Mouse (Mus musculus) T-cell, adult 2 months (primary cell): ENCODE measurements around the gene Ankzf1.
"Not testable (repeated sequence)": the region's sequence is repeated elsewhere in the genome, so short reads cannot be mapped to it uniquely, and the experiment has no call there.

Experiments
- DNase-seq: peaks from one replicate; pipeline ENCODE4 v3.0.0; 2022; ENCODE audit warnings: low spot score

Ankzf1 gene

DNA sequence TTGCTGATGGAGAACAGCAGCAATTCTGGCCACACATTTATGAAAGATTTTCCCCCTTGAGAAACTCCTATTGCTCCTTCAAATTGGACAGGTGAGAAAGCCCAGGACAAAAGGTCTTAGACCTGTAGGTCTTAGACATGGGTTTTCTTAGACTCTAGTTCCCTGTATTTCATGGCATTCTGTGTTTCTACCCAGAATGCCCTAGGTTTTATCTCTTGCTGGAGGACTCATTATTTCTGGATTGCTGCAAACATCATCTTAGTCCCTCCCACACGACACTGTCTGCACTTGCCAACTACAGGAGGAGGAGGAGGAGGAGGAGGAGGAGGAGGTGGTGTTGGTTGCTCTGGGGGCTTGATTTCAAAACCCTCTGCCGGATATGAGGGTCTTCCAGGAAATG is 34.2 kb downstream of the Ankzf1 start:
- DNase-seq = no peak

DNA sequence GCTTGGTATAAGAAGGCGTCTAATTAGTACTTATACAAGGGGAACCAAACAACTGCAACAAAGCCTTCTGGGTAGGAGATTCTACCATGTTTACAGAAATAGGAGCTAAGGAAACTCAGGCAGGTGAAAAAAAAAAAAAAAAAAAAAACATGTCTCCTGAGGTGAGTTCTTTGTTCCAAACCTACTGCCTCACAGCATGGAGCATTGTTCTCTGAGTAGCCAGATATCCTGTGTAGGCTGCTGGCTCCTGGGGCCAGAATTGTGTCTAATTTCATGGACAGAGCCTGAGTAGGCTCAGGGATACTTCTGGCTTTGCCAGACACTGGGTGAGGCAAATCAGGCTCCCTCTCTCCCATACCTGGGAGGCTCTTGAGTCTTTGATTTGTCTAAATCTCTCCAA is 35.7 kb downstream of the Ankzf1 start:
- no peak for DNase-seq

DNA sequence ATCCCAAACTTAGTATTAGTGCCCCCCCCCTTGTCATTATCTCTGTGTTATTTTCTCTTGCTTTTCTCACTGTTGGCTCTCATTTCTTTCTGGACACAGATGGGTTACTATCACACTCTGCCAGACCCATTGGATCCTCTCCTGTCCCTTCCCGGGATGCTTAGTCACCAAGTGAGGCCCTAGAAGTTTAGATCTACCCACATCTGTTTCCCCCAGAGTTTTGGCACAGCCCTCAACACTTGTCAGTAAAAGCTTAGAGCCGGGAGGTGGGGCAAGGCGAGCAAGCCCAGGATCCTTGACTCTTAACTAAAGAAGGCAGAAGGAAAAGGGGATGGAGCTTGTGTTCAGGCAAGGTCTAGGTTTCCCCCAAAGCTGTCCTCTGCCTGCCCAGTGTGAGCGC is 37.2 kb downstream of the Ankzf1 start:
- no peak for DNase-seq

DNA sequence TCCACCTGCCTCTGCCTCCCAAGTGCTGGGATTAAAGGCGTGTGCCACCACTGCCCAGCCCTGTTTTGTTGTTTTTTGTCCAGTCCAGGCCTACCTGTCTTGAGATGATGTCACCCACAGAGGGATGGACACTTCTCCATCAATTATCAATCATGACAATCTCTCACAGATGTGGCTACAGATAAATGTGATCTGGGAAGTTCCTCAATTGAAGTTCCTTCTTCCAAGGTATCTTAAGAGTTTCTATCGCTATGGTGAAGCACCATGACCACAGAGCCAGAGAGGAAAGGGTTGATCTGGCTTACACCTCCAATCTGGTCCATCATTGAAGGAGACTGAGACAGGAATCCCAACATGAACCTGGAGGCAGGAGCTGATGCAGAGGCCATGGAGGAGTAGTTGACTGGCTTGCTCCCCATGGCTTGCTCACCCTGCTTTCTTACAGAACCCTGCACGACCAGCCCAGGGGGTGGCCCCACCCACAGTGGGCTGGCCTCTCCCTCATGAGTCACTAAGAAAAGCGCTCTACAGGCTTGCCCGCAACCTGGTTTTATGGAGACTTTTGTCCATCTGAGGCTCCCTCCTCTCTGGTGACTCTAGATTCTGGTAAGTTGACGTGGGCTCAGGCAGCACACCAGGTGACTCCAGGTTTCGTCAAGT is 38.5 kb downstream of the Ankzf1 start:
- DNase-seq = no peak

DNA sequence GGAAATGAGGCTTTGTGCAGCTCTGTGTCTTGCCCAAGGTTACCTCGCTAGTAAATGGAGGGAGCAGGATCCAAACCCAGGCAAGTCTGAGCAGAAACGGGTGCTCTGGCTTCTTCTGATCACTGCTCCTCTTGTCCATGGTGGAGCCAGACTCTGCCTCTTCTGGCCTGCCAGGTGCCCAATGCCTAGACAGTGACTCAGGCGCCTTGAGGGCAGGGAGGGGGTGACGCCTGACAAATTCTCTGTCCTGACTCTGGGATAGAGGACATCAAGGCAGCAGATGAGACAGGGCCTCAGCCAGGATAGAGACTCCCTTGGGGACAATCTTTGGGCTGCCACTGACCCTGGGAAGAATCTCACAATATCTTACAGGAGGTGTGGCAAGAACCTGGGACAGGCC is 39.3 kb downstream of the Ankzf1 start:
- DNase-seq = no peak

DNA sequence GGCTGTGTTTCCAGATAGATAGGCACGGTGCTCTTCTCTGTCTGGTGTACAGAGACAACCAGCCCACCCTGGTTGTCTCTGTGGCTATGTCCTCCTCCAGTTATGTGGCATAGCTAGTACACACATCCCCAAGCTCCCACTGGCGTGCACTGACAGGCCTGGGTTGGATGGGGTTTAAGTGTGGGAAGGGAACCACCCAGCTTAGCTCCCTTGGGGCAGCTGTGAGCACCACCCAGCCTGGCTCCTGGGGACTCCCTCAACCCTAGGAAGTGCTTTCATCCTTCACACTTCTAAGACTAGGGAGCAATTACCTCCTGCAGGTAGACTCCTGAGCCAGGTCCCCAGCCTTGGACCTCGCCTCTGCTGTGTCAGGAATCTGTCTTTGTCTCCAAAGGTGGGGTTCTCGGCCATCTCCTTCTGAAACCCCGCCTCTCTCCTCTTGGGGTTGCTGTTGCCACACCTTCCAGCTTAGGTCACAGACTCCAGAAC is 39.8 kb downstream of the Ankzf1 start, which contains the start of gene A630095N17Rik:
Gene A630095N17Rik, minus strand, starts transcription at position 439 of the 489 bp plus-strand sequence.
- DNase-seq = no peak

DNA sequence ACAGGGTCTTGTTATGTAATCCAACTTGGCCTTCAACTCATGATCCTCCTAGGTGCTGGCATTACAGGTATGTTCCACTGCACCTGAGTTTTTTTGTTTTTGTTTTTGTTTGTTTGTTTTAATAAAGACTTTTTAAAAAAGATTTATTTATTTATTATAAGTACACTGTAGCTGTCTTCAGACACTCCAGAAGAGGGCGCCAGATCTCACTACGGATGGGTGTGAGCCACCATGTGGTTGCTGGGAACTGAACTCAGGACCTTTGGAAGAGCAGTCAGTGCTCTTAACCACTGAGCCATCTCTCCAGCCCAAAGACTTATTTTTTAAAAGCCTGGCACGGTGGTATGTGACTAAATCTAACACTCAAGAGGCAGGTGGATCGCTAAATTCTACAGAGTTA is 40.5 kb downstream of the Ankzf1 start:
- not testable (repeated sequence) for DNase-seq

DNA sequence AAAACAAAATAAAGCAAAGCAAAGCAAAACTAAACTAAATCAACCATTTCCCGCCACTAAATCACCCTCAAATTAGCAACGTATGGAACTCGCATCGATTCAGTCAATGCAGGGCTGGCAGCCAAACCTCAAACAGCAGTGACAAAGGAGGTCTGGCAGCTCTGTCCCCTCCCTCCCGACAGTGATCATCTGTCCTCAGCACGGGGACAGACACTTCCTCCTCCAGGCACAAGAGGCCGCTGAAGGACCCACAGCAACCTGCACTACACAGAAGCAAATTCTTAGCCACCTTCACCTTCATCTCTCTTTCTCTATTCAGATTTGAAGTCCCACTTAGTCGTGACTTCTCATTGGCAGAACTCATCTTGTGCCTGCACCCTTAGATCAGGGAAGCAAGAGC is 42.7 kb downstream of the Ankzf1 start:
- peak; percentile 81 for DNase-seq

DNA sequence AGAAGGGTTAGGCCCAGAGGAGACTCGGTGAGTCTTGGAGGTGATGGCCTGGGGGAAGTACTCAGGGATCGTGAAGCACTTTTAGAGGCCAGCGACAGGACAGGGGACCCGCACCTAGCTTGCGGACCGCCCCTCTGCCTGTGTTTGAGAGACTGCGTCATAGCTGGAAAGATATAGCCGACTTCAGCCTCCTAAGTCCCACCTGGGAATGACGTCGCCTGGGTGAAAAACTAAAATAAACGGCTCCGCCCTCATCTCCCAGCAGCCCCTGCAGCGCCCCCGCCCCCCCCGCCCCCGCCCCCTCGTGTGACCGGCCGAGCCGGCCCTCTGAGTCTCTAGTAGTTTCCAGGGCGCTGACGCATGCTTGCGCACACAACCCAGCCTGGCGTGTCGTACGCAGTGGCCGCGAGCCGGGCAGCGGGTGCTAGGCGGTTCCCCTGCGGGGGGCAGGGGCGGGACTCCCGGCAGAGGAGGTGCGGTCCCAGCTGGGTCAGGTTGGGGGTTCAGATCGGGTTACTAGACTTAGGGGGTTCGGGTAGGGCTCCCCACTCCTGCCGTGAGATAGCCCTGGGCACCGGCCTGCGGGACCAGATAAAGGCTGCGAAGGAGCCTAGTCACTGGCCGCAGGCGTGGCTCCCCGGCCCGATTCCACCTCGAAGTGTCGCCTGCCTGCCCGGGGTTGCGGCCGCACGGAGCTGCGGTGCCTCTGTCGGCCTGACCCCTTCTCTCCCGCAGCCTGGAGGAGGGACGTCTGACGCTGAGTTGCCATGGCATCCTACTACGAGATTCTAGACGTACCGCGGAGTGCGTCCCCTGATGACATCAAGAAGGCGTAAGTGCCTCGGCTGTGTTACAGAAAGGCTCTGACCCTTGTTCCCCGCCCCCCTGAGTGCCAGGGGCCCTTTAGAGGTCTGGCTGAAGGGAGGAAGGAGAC is 44.4 kb downstream of the Ankzf1 start, which contains the start of gene Dnajb2:
Gene Dnajb2, plus strand, starts transcription at position 290 of the 934 bp plus-strand sequence.
- DNase-seq = peak; percentile 88

DNA sequence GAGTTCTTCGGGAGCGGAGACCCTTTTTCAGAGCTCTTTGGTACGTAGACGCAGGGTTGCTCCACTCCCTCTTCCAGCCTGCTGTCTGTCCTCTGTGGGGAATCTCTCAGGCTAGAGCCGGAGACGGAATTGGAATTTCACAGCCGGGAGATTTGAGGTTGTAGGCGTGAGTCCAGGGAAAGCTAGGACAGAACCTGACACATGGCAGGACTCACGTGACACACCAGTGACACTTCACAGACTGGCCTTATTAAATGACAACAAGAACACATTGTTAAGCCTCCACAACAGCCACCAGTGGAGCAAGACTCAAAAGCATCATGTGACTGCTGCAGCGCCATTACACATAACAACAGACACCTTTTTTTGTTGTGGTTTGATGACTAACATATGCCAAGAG is 47.6 kb downstream of the Ankzf1 start:
- DNase-seq = no peak

DNA sequence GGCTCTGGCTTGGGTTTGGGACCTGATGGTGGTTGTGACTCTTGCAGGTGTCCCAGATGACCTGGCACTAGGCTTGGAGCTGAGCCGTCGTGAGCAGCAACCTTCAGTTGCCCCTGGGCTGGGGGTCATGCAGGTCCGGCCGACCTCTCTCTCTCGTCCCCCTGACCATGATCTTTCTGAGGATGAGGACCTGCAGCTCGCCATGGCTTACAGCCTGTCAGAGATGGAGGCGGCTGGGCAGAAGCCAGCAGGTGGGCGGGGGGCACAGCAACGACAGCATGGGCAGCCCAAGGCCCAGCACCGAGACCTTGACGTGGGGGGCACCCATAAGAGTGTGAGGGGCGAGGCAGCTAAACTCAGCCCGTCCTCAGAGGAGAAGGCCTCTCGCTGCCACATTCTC is 51.5 kb downstream of the Ankzf1 start:
- no peak for DNase-seq

DNA sequence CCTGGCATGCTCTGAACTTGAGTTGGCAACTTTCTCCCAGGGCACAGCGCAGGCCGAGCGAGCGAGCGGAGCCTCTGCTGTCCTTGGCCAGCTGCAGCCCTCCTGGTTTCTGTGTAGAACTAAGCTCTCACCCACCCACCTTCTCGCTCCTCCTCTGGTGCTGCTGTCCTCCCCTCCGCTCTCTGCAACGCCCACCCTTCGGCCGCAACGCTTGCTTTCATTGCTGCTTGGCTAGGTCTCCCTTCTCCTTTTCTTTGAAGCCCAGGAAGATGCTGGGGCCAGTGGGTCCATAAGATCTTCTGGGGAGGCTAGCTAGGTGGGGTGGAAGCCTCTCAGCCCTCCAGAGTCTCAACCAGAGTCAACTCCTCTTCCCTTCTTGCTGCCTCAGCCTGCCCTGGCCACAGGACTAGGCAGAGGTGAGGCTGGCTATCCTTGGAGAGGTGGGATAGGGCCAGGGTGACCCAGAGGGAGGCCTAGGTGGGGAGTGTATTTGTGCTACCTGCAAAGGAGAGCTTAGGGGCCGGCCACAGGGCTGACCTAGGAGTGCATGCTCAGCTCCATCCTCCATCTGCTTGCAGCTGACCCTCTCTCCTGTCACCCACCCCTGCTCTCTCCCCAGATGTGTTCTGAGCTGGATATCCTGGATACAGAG is 52.4 kb downstream of the Ankzf1 start:
- no peak for DNase-seq

DNA sequence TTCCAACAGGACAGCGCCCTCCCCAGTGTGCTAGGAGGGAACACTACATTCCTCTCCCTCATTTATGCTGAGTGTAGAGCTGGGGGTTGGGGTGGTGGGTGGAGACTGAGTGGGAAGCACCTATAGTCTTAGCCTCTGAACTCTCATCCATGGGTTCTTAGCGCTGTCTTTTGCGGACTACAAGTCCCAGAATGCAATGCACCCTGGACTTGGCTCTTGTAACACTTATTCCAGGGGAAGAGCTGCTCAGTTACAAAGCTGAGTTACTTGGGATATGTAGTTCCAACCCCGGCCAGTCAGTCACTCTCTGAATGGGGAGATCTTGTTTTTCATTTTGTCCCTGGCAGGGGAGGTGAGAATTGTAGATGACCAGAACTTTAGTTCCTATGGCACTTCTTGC is 52.9 kb downstream of the Ankzf1 start:
- DNase-seq = no peak

DNA sequence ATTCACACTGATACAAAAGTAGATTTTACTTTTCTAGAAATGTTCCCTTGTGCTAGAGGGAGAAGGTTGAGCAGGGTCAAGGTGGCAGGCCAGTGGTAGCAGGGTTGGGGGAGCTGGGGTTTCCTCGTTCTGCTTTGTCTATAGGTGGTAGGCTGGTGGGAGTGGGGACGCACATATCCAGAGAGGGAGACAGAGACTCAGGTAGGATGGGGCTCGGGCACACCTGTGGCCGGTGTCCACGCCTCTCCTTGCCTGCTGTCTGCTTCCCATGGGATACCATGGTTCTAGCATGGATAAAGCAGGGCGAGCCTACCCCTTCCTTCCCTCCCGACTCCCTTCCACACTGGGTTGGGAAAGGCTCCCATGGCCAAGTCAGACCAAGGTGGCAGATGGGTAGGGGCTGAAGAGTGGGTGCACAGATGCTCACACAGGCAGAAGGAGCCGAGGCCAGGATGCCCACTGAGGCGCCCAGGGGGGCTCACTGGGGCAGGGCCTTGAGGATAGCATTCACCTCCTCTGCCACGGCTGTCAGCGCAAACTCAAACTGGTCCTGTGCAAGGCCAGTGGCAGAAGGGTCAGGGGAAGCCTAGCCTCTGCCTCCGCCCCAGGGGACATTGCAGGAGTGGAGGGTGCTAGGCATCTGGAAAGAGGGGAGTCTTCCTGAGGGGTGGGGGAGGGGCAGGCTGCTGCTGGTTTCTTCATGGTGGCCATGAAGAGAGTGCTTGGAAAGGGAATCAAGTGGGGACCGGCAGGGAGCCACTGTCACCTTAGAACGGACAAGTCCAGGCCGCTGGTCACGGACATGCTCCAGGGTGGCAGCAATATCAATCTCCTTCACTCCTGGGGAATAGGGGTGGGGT is 55.4 kb downstream of the Ankzf1 start:
- no peak for DNase-seq

DNA sequence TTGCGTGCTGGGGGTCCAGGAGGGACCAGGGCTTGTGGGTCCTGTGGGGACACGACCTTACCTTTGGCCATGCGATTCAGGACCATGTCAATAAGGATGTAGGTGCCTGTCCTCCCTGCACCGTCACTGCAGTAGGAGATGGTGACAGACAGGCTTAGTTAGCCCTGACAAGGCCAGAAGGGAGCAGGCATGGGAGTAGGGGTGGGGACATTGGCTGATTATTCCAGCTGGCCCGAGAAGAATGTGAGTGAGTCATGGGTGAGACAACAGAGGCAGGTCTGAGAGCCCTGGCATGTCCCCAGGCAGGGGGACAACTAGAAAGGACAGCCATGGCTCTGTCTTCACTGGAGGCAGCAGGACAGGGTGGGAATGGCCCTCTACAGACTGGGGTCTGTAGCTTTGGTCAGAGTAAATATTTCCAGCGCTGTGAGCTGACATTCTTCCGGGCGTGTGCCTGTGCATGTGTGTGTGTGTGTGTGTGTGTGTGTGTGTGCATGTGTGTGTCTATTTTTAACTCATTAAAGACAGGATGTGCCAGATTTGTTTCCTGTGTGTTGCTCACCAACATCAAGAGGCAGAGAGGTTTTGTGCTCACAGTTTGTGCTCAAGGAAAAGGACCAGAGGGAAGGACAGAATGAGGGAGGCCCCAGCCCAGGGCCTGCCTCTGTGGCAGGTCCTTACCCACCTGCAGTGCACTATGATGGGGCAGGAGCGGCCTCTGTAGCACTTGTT is 56.3 kb downstream of the Ankzf1 start:
- peak; percentile 34 for DNase-seq
